Mouse (Mus musculus) limb, embryonic 11.5 days (tissue): ENCODE measurements at regions not wholly inside any gene's neighbourhood (a gene's known extent, or its start where the extent isn't known, plus 50 kb on each side); places are given as distances from the start of the nearest gene placed in this dataset.

Experiments
- ATAC-seq: fragments of 200-750 bp; cut with Nextera tagmentation; 2 replicates; pipeline ENCODE4 v1.8.0; 2017; ENCODE audit warnings: low read depth; ENCODE audit not compliant: insufficient number of reproducible peaks, low FRiP score, low TSS enrichment
- DNase-seq: peaks from one replicate; pipeline ENCODE4 v3.0.0-alpha.2; 2015; ENCODE audit warnings: low spot score
- H3K27ac ChIP-seq: fragments of 300-500 bp; sonication (generic); replicated peaks from 2 replicates; pipeline ENCODE4 v1.5.1; 2014; ENCODE audit warnings: low read depth, mild to moderate bottlenecking, low read length
- H3K27me3 ChIP-seq: fragments of 300-500 bp; sonication (generic); 2 replicates; pipeline ENCODE4 v1.6.1; 2014; ENCODE audit warnings: mild to moderate bottlenecking, low read length, mixed read lengths; ENCODE audit not compliant: control insufficient read depth, insufficient read depth
- H3K36me3 ChIP-seq: fragments of 300-500 bp; sonication (generic); 2 replicates; pipeline ENCODE4 v1.6.1; 2014; ENCODE audit warnings: mild to moderate bottlenecking, low read length, moderate library complexity, mixed read lengths; ENCODE audit not compliant: control insufficient read depth, insufficient read depth
- H3K4me1 ChIP-seq: fragments of 300-500 bp; sonication (generic); 2 replicates; pipeline ENCODE4 v1.6.1; 2014; ENCODE audit warnings: low read length, mixed read lengths; ENCODE audit not compliant: control insufficient read depth, insufficient read depth
- H3K4me2 ChIP-seq: fragments of 300-500 bp; sonication (generic); 2 replicates; pipeline ENCODE4 v1.6.1; 2014; ENCODE audit warnings: low read depth, mild to moderate bottlenecking, moderate library complexity; ENCODE audit not compliant: severe bottlenecking
- H3K4me3 ChIP-seq: fragments of 300-500 bp; sonication (generic); 2 replicates; pipeline ENCODE4 v1.5.1; 2014; ENCODE audit warnings: low read depth, low read length
- H3K9ac ChIP-seq: fragments of 300-500 bp; sonication (generic); 2 replicates; pipeline ENCODE4 v1.6.1; 2014; ENCODE audit warnings: mild to moderate bottlenecking, low read length
- H3K9me3 ChIP-seq: fragments of 300-500 bp; sonication (generic); 2 replicates; pipeline ENCODE4 v1.6.1; 2016; ENCODE audit warnings: low read length; ENCODE audit not compliant: control insufficient read depth
- WGBS: fragments of 180-500 bp; shearing (Covaris S2); extraction: QIAGEN DNeasy Blood & Tissue Kit; methylation state at CpG from one replicate; pipeline ENCODE4 v1.1.7; 2014; 5-methylcytosine and 5-hydroxymethylcytosine counted together

DNA sequence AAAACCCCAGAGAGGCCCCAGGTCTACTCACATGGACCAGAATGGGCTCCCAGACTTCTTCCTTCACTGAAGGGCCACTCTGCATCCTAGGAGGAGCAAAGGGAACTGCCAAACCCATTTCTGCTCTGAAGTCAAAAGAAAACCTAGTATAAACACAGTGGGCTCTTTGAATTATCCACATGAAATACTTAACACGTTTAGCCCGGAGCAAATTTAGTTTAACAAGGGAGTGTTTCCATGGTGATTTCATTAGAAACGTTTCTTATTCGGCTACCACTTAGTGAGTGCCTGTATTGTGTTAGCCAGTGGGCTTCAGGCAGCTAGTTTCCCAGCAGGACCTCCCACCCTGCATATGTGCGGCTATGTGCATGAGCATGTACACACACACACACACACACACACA is 69.4 kb downstream of the Thnsl2 start:
- no peak overlapping the region for H3K9ac ChIP-seq
- peak; percentile 90 for ATAC-seq
- peaks cover 3% of the 10 kb centered on the region; the same call in 1 of the 2 replicates for H3K4me1 ChIP-seq
- 22% methylated on average over 5 of the region's 5 CpGs for WGBS
- H3K36me3 ChIP-seq: no peaks in the 10 kb centered on the region
- no peak overlapping the region for H3K4me2 ChIP-seq
- H3K4me3 ChIP-seq: no peak overlapping the region
- 0 out of 2 replicates have a peak overlapping the region, but pooled peaks have one; percentile 15 for H3K27ac ChIP-seq
- no peaks in the 10 kb centered on the region for H3K27me3 ChIP-seq
- peak; percentile 42 for DNase-seq
- H3K9me3 ChIP-seq: no peaks in the 10 kb centered on the region
